Mouse (Mus musculus) right cerebral cortex, postnatal 36 days (tissue): ENCODE measurements at regions not wholly inside any gene's neighbourhood (a gene's known extent, or its start where the extent isn't known, plus 50 kb on each side); places are given as distances from the start of the nearest gene placed in this dataset.

Experiments
- DNase-seq, 2 experiments: peaks; one replicate each; pipeline ENCODE4 v3.0.0; 2022; ENCODE audit warnings: low spot score in 2 of 2, mixed read lengths in 1 of 2

- DNase-seq = no peak
Measured at GRCm38 (mm10) chr1:52553871-52554270, 53.4 kb upstream of the Nab1 start.

DNA sequence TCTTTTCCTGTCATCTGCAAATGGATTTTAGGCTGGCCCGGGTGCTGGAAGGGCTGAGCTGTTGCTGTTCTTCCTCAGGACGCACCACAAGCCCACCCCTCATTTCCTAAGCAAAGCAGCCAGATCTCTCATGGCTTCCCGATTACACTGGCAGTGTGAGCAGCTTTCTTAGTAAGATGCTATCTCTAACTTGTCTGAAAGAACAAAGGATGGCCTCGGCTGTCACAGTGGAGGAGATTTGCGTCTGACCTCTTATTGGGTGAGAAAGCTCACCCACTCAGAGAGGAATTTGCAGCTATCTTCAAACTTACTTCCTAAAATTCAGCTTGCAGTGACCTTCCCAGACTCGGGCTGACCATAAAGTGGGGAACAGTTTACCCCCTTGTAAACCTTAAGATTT, 64.7 kb upstream of the Nemp2 start:
- no peak for DNase-seq

DNA sequence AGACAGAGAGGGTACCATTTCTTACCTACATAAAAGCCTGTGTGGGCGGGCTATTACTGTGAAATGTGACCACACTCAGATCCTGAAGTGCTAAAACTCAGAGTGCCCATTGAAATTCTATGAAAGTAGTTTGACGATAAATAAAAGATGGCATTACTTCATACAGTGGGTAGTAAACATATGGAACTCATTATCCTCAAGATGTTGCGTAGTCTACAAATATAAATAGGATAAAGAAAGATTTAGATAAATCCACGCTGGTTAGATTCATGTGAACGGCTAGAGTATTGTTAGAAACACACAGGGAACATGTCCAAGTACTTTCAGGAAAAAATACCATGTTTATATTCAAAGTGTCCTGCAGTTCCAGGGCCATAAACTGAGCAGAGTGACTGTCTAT, 58.8 kb upstream of the Nemp2 start:
- DNase-seq = no peak

GRCm38 (mm10) chr1:52578298-52579056, 52.0 kb upstream of the Nemp2 start:
- peak; percentile 16 to 34 for DNase-seq

GRCm38 (mm10) chr1:52580132-52580896, 50.2 kb upstream of the Nemp2 start:
- DNase-seq = no peak
